Mouse (Mus musculus) intestine, postnatal 0 days (tissue): ENCODE data around the gene Hoxc8. TPM values are rescaled to one million over a fixed set of nuclear protein-coding genes. Genes with fewer than 3 reads are reported as not detected.

ENCODE experiments used
- ATAC-seq: fragments of 200-750 bp; cut with Nextera tagmentation; 2 replicates; pipeline ENCODE4 v1.8.0; 2017; ENCODE audit warnings: mild to moderate bottlenecking, moderate TSS enrichment, moderate library complexity
- H3K27ac ChIP-seq: fragments of 300-500 bp; sonication (generic); 2 replicates; pipeline ENCODE4 v1.5.1; 2014; ENCODE audit warnings: mild to moderate bottlenecking, low read depth, low read length, moderate library complexity
- H3K27me3 ChIP-seq: fragments of 300-500 bp; sonication (generic); replicated peaks from 2 replicates; pipeline ENCODE4 v1.6.1; 2014; ENCODE audit warnings: low read length, mixed read lengths; ENCODE audit not compliant: control insufficient read depth, insufficient read depth
- H3K36me3 ChIP-seq: fragments of 300-500 bp; sonication (generic); 2 replicates; pipeline ENCODE4 v1.6.1; 2014; ENCODE audit warnings: mild to moderate bottlenecking, moderate library complexity; ENCODE audit not compliant: control insufficient read depth, insufficient read depth
- H3K4me1 ChIP-seq: fragments of 300-500 bp; sonication (generic); replicated peaks from 2 replicates; pipeline ENCODE4 v1.6.1; 2014; ENCODE audit warnings: antibody characterized with exemption, low read length, mixed read lengths; ENCODE audit not compliant: control insufficient read depth, insufficient read depth
- H3K4me2 ChIP-seq: fragments of 300-500 bp; sonication (generic); replicated peaks from 2 replicates; pipeline ENCODE4 v1.6.1; 2014; ENCODE audit warnings: low read depth, mild to moderate bottlenecking, moderate library complexity
- H3K4me3 ChIP-seq: fragments of 300-500 bp; sonication (generic); 2 replicates; pipeline ENCODE4 v1.5.1; 2014; ENCODE audit warnings: low read depth, low read length
- H3K9ac ChIP-seq: fragments of 300-500 bp; sonication (generic); 2 replicates; pipeline ENCODE4 v1.6.1; 2014; ENCODE audit warnings: mild to moderate bottlenecking, low read depth, low read length
- H3K9me3 ChIP-seq: fragments of 300-500 bp; sonication (generic); 2 replicates; pipeline ENCODE4 v1.6.1; 2016; ENCODE audit warnings: mixed run types; ENCODE audit not compliant: control insufficient read depth
- CTCF ChIP-seq: sonication (generic); IDR thresholded peaks from 2 replicates; pipeline ENCODE4 v1.5.1; 2016; ENCODE audit warnings: low read depth, mild to moderate bottlenecking, control low read depth, antibody characterized with exemption, moderate library complexity
- WGBS: fragments of 180-500 bp; shearing (Covaris S2); extraction: QIAGEN DNeasy Blood & Tissue Kit; methylation state at CpG from one replicate; pipeline ENCODE4 v1.1.7; 2014; 5-methylcytosine and 5-hydroxymethylcytosine counted together
- polyA plus RNA-seq: library from polyadenylated mRNA; unstranded; fragments of >200 nt; fragmentation: Nextera tagmentation; extraction: Ambion mirVana; gene quantifications from 2 replicates; pipeline ENCODE4 v1.2.1, GENCODE M21; 2015

The Hoxc8 gene
- polyA plus RNA-seq, 1 experiment from 2014 or later = 3.5 TPM

- 0 out of 2 replicates have a peak overlapping the region, but pooled peaks have one; percentile 2 for H3K4me3 ChIP-seq
- H3K27me3 ChIP-seq = peaks cover 99% of the 10 kb centered on the region
- H3K4me1 ChIP-seq = no peaks in the 10 kb centered on the region
- H3K9me3 ChIP-seq = no peaks in the 10 kb centered on the region
- no peak overlapping the region for H3K4me2 ChIP-seq
- H3K9ac ChIP-seq = no peak overlapping the region
- no peak overlapping the region for H3K27ac ChIP-seq
- ATAC-seq = no peak
- no peak for TF ChIP-seq CTCF
- no peaks in the 10 kb centered on the region for H3K36me3 ChIP-seq
- 2% methylated on average over 21 of the region's 21 CpGs for WGBS
Measured at GRCm38 (mm10) chr15:102975688-102976111, 14.7 kb upstream of the Hoxc8 start.

GRCm38 (mm10) chr15:102976171-102976570, 14.2 kb upstream of the Hoxc8 start, which contains the start of gene Hoxc9:
Gene Hoxc9, plus strand, starts transcription at chr15:102976439.
- H3K9ac ChIP-seq = no peak within 1 kb of the TSS
- H3K36me3 ChIP-seq = no peaks in the 10 kb centered on the region
- H3K4me2 ChIP-seq = peak within 1 kb of the TSS; percentile 45
- no peaks in the 10 kb centered on the region for H3K9me3 ChIP-seq
- peak within 1 kb of the TSS; percentile 29 for H3K4me3 ChIP-seq
- WGBS = under 1% methylated on average over 15 of the region's 20 CpGs
- TF ChIP-seq CTCF = no peak
- no peak within 1 kb of the TSS for H3K27ac ChIP-seq
- no peaks in the 10 kb centered on the region for H3K4me1 ChIP-seq
- peaks cover 99% of the 10 kb centered on the region for H3K27me3 ChIP-seq
- no peak for ATAC-seq

- Histone ChIP-seq H3K9me3 (no peaks in the 10 kb centered on the region), H3K4me1 (no peaks in the 10 kb centered on the region), H3K27me3 (peaks cover 99% of the 10 kb centered on the region), H3K4me2 (peak overlapping the region; percentile 45), H3K36me3 (no peaks in the 10 kb centered on the region), H3K4me3 (peak overlapping the region; percentile 29), H3K9ac (no peak overlapping the region), H3K27ac (no peak overlapping the region)
- ATAC-seq = no peak; the same call in 1 of the 2 replicates
- 2% methylated on average over 37 of the region's 37 CpGs for WGBS
- TF ChIP-seq CTCF = no peak
Measured at GRCm38 (mm10) chr15:102976631-102977422, 13.6 kb upstream of the Hoxc8 start.

- Histone ChIP-seq H3K9ac (no peak overlapping the region), H3K27me3 (peaks cover 99% of the 10 kb centered on the region)
Measured at GRCm38 (mm10) chr15:102977423-102977974, 12.9 kb upstream of the Hoxc8 start.

GRCm38 (mm10) chr15:102978615-102979515, 11.5 kb upstream of the Hoxc8 start:
- H3K9ac ChIP-seq = no peak overlapping the region
- H3K4me1 ChIP-seq = 0 out of 2 replicates have a peak, but pooled peaks cover 3% of the 10 kb centered on the region
- no peaks in the 10 kb centered on the region for H3K36me3 ChIP-seq
- peaks cover 98% of the 10 kb centered on the region for H3K27me3 ChIP-seq
- ATAC-seq = no peak
- 9% methylated on average over 12 of the region's 13 CpGs for WGBS
- TF ChIP-seq CTCF = no peak
- H3K27ac ChIP-seq = no peak overlapping the region
- H3K4me3 ChIP-seq = no peak overlapping the region
- no peaks in the 10 kb centered on the region for H3K9me3 ChIP-seq
- H3K4me2 ChIP-seq = no peak overlapping the region

More at GRCm38 (mm10) chr15:102977423-102977974, 12.9 kb upstream of the Hoxc8 start:
- 8% methylated on average over 16 of the region's 16 CpGs for WGBS
- no peak overlapping the region for H3K27ac ChIP-seq
- H3K9me3 ChIP-seq = no peaks in the 10 kb centered on the region
- peak overlapping the region; percentile 29 for H3K4me3 ChIP-seq
- ATAC-seq = no peak
- no peak for TF ChIP-seq CTCF
- peak overlapping the region; percentile 45 for H3K4me2 ChIP-seq
- H3K36me3 ChIP-seq = no peaks in the 10 kb centered on the region
- H3K4me1 ChIP-seq = 0 out of 2 replicates have a peak, but pooled peaks cover 3% of the 10 kb centered on the region
